Mouse (Mus musculus) lung, postnatal 36 days (tissue): Measurements from ENCODE around the gene Cnr2.

Source experiments
- DNase-seq: peaks from one replicate; pipeline ENCODE4 v3.0.0; 2022; ENCODE audit warnings: mixed read lengths

Gene Cnr2

GRCm38 (mm10) chr4:135876583-135877020 lies 18.6 kb upstream of the Cnr2 start:
- peak; percentile 92 for DNase-seq

GRCm38 (mm10) chr4:135877742-135878141 lies 17.5 kb upstream of the Cnr2 start:
- peak; percentile 76 for DNase-seq

GRCm38 (mm10) chr4:135879021-135879420 lies 16.2 kb upstream of the Cnr2 start:
- DNase-seq: no peak

GRCm38 (mm10) chr4:135880018-135880417 lies 15.2 kb upstream of the Cnr2 start:
- DNase-seq: no peak

GRCm38 (mm10) chr4:135880576-135880975 lies 14.6 kb upstream of the Cnr2 start:
- no peak for DNase-seq

- DNase-seq: no peak
These were observed 13.2 kb upstream of the Cnr2 start for GRCm38 (mm10) chr4:135882023-135882422.

GRCm38 (mm10) chr4:135883401-135883851 lies 11.8 kb upstream of the Cnr2 start:
- DNase-seq: no peak

GRCm38 (mm10) chr4:135883881-135884516 lies 11.2 kb upstream of the Cnr2 start:
- DNase-seq: no peak

- no peak for DNase-seq
These were observed 10.7 kb upstream of the Cnr2 start for GRCm38 (mm10) chr4:135884531-135884930.

GRCm38 (mm10) chr4:135885676-135886075 lies 9.5 kb upstream of the Cnr2 start:
- DNase-seq: no peak

GRCm38 (mm10) chr4:135886184-135886583 lies 9.0 kb upstream of the Cnr2 start:
- no peak for DNase-seq

GRCm38 (mm10) chr4:135888448-135889057 lies 6.6 kb upstream of the Cnr2 start:
- no peak for DNase-seq

- DNase-seq: no peak
These were observed 5.9 kb upstream of the Cnr2 start for GRCm38 (mm10) chr4:135889146-135889883.

GRCm38 (mm10) chr4:135889884-135890283 lies 5.3 kb upstream of the Cnr2 start:
- peak; percentile 92 for DNase-seq

GRCm38 (mm10) chr4:135891539-135891938 lies 3.7 kb upstream of the Cnr2 start:
- peak; percentile 24 for DNase-seq

- peak; percentile 27 for DNase-seq
These were observed 2.3 kb upstream of the Cnr2 start for GRCm38 (mm10) chr4:135892884-135893283.

GRCm38 (mm10) chr4:135896157-135896556 lies 963 bp downstream of the Cnr2 start:
- DNase-seq: no peak

GRCm38 (mm10) chr4:135898380-135899049 lies 3.3 kb downstream of the Cnr2 start:
- DNase-seq: peak; percentile 83

- DNase-seq: peak; percentile 58
These were observed 3.9 kb downstream of the Cnr2 start for GRCm38 (mm10) chr4:135899050-135899448.

GRCm38 (mm10) chr4:135900008-135900407 lies 4.8 kb downstream of the Cnr2 start:
- peak; percentile 56 for DNase-seq

- DNase-seq: no peak
These were observed 7.5 kb downstream of the Cnr2 start for GRCm38 (mm10) chr4:135902606-135903242.

- no peak for DNase-seq
These were observed 9.6 kb downstream of the Cnr2 start for GRCm38 (mm10) chr4:135904810-135905209.

GRCm38 (mm10) chr4:135906633-135907032 lies 11.4 kb downstream of the Cnr2 start:
- DNase-seq: no peak
